Mouse (Mus musculus) embryo, embryonic 11 days (tissue): ENCODE data around the gene Birc2.

Source experiments
- DNase-seq: peaks from one replicate; pipeline ENCODE4 v3.0.0-alpha.2; 2015

Gene Birc2

DNA sequence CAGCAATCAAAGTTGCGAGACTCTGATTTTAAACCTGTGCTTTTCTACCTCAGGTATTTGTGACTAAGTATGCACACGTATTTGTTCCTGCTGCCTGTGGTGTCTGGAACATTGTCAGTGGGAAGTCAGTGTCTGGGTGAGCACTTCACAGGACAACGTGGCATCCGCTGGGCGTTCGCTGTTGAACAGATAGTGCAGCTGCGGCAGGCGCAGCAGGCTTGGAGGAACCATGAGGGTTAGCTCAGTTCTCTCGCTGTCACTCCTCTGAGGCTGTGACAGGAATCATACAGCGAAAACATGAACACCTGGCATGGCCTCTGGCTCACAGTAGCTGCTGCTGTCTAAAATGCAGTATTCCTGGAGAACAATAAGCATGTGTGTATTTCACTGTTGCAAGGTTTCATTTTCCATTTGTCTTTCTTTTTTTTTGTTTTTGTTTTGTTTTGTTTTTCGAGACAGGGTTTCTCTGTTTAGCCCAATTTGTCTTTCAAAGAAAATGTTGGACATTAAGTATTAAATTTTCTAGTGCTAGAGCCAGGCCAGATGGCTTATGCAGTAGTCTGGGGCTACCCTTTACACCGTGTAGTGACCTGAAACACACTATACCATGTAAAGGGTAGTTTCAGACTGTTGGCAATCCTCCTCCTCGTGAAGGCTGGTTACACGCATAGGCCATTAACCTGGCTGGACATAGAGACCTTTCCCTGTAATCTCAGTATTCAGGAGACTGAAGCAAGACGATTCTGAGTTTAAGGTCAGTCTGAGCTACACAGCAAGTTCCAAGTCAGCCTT is 52.8 kb downstream of the Birc2 start:
- DNase-seq, result no peak

- DNase-seq, result no peak
Observed at GRCm38 (mm10) chr9:7780250-7781150, 56.4 kb downstream of the Birc2 start.

DNA sequence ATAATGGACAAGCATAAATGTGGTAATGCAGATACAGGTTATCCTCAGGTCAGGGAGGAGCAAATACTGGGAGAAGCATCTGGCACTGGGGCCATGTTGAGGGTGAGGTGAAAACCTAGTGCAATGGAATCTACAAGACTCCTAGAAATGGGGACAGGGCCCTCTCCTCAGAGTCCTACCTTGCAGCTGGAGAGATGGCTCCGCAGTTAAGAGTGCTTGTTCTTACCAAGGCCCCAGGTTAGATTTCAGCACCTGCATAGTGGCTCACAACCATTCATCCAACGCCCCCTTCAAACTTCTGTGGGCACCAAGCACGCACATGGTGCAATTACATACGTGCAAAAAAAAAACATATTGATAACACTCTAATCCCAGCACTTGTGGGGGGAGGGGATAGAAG is 57.1 kb downstream of the Birc2 start:
- DNase-seq, result no peak

DNA sequence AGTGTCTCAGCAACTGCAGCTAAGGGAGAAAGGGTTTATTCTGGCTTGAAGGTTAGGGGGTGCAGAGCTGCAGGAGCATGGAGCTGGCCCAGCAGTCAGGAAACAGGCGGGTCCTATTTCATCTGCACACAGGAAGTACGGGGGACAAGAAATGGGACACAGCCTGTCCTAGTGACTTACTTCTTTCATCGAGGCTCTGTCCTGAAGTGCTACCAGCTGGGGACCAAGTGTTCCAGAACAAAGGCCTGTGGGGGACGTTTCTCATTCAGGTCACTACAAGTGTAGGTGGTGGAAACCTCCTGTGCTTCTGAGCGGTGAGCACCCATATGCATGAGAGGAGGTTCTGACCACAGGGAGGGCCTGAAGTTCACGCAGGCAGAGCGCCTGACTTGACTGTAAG is 58.1 kb downstream of the Birc2 start:
- DNase-seq, result no peak

DNA sequence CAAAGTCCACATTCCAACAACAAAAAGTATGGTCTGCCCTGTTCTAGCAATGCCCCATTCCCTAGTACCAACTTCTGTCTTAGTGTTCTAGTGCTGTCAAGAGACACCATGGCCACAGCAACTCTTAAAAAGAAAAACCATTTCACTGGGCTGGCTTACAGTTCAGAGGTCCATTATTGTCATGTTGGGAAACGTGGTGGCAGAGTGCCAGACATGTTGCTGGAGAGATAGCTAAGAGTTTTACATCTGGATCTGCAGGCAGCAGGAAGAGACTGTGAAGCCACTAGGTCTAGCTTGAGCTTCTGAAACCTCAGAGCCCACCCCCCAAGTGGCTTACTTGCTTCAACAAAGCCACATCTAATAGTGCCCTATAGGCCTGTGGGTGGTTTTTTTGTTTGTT is 59.2 kb downstream of the Birc2 start:
- DNase-seq, result no peak

- no peak for DNase-seq
Observed at GRCm38 (mm10) chr9:7776940-7777339, 59.9 kb downstream of the Birc2 start.

GRCm38 (mm10) chr9:7775986-7776385 is 60.9 kb downstream of the Birc2 start:
- DNase-seq, result no peak

GRCm38 (mm10) chr9:7775011-7775410 is 61.9 kb downstream of the Birc2 start:
- DNase-seq, result no peak

- DNase-seq, result no peak
Observed at GRCm38 (mm10) chr9:7774538-7774937, 62.3 kb downstream of the Birc2 start.

DNA sequence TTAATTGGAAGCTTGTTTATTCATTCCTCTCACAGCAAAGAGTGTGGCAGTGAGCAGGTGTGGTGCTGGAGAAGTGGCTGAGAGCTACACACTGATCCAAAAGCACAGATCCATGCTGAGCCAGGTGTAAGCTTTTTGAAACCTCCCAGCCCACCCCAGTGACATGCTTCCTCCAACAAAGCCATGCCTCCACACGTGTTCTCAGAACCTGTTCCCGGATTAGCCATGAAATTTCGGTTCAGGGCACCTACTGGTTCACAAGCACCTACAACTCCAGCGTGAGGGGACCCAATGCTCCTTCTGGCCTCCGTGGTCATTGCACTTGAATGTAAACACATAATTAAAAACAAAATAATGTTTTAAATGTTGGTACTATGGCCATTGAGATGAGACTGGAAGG is 63.2 kb downstream of the Birc2 start:
- DNase-seq, result no peak

- DNase-seq, result no peak
Observed at GRCm38 (mm10) chr9:7772773-7773454, 64.0 kb downstream of the Birc2 start.

- DNase-seq, result no peak
Observed at GRCm38 (mm10) chr9:7772361-7772760, 64.5 kb downstream of the Birc2 start.

DNA sequence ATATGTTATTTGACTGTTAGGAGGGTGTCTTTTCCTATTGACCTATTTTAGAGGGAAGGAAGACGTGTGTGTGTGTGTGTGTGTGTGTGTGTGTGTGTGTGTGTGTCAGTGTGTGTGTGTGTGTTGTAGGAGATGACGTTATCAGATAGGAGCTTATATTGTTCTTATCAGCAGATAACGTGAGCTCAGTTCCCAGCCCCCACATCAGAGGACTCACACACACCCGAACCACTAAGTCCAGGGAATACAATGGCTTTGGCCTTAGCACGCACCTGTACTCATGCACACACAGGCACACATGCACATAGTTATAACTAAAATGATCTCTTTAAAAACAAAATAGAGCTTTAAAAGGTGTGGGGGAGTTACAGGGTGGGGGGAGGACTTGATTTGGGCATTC is 67.4 kb downstream of the Birc2 start:
- no peak for DNase-seq

GRCm38 (mm10) chr9:7769081-7769480 is 67.8 kb downstream of the Birc2 start:
- no peak for DNase-seq
